Mouse (Mus musculus) layer of hippocampus, postnatal 14 days (tissue): ENCODE results near the gene Lsp1. TPM values are rescaled to one million over a fixed set of nuclear protein-coding genes. Genes with fewer than 3 reads are reported as not detected.
A peak's percentile ranks its signal among the peaks of the same experiment; 100 is the strongest.

Experiments used
- DNase-seq, 2 experiments: peaks; one replicate each; pipeline ENCODE4 v3.0.0; 2021 to 2022; ENCODE audit warnings: low spot score in 2 of 2, mixed read lengths in 1 of 2
- total RNA-seq, 2 experiments: library from RNA; stranded (reverse); gene quantifications; 2 replicates each; pipeline ENCODE4 v1.2.3; 2021

Gene Lsp1
- total RNA-seq, 2 experiments from 2014 or later, result 4.2 to 4.7 TPM

DNA sequence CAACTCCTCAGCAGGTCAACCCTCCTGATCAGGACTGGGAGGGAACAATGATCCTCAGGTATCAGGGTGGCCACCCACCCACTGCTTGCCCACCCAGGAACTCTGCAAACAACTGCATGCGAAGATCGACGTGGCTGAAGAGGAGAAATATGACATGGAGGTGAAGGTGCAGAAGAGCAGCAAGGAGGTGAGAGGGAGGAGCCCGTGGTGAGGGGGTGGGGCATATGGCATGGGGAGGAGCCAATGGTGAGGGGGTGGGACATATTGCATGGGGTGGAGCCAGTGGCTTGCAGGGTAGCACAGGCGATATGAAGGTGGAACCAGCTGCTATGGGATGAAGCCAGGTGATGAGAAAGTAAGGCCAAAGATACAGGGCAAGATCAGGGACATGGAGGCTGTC lies 17.1 kb upstream of the Lsp1 start:
- no peak for DNase-seq

DNA sequence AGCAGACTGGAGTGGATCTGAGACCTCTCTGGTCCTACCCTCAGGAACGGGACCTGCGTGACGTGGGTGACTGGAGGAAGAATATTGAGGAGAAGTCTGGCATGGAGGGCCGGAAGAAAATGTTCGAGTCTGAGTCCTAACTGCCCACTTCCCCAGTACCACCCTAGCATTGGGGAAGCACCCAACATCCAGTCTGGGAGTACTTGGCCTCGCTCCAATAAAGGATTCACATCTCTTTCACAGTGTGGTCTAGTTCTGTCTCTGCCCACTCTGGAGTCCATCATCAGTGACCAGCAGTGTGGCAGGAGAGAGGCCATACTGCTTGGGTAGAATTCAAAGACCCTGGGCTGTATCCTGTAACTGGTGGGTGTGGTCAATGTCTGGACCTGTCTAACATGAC lies 16.4 kb upstream of the Lsp1 start:
- no peak for DNase-seq

DNA sequence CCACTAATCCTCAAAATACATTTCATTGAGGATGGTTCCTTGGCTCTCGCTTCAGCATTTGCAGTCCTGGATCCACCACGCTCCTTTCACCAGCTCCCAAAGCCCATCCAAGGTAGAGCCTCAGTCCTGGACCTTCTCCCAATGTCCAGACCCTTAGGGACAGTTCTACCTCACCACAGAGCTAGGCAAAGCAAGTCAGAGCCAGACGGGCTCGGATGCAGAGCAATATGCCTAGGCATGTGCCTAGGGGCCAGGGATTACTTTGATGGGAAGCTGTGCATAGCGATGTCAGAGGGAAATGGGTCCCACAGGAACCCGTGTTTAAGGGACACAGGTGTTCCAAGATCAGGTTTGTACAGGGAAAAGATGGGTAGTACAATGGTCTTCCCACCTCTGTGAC lies 15.3 kb upstream of the Lsp1 start:
- no peak for DNase-seq

DNA sequence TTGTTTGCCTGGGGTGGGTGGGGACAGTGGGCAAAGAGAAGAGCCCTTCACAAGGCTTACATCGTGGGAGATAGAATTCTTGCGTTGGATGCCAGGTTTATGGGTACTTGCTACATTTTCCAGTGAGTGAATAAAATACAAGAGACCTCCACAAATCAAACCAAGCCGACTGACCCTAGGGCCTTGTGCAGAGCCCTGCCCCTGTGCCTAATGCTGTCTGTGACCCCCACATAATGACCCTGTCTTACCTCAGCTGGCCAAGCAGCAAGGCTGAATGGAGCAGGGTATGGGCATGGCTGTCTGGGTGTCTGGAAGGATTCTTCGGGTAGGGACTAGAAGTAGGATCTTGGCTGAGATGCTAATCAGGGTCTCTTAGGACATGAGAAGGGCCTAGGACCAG lies 14.3 kb upstream of the Lsp1 start:
- no peak for DNase-seq

DNA sequence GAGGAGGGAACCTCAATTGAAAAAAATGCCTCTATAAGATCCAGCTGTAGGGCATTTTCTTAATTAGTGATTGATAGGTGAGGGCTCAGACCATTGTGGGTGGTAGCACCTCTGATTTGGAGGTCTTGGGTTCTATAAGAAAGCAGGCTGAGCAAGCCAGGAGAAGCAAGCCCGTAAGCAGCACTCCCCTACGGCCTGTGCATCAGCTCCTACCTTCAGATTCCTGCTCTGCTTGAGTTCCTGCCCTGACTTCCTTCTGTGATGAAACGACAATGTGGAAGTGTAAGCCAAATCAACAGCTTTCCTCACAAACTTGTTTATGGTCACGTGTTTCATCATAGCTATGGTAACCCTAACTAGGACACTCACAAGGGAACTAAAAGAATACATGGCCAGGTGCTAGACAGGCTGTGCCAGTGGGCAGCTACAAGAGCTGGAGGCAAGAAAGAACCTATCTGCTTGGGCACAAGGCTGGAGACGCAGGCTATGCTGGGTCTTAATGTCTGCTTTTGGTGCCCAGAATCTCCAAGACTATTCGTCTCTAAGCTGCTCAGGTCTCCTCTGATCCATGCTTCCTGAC lies 11.5 kb upstream of the Lsp1 start:
- no peak for DNase-seq

DNA sequence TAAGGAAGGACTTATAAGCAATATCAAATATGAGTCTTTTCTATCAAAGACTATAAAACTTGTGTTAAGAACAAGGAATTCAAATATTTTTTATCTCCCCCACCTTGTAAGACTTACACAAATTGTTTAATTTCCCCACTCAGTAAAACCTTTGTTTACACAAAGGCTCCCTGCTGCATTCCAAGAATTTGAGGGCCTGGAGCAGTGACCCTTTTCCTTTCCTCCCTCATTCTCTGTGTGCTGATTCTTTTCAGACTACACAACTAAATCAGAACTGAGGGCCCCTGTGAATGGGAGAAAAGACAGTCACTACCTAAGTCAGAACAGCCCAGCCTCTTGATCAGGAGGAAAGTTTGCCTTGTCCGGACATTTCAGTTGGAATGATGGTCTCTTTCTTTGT lies 5.9 kb upstream of the Lsp1 start:
- DNase-seq, result no peak

DNA sequence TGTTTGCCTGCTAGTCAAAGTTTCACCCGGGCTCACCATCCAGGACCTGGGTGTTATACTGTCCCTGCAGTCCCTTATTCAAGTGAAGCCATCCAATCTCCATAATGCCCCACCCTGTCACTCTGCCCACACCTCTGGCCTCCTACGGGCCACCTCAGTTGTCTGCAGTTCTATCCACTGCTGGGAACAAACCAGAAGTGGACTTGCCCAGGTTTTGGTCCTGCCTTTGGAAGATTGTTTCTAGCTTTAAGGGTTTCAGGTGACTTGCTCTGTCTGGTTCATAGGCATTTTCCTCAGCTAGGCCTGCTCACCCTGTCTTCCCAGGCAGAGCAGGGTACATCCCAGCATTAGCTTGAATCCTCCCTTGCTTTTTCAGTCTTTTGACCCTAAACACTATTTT lies 5.4 kb upstream of the Lsp1 start:
- DNase-seq, result no peak

DNA sequence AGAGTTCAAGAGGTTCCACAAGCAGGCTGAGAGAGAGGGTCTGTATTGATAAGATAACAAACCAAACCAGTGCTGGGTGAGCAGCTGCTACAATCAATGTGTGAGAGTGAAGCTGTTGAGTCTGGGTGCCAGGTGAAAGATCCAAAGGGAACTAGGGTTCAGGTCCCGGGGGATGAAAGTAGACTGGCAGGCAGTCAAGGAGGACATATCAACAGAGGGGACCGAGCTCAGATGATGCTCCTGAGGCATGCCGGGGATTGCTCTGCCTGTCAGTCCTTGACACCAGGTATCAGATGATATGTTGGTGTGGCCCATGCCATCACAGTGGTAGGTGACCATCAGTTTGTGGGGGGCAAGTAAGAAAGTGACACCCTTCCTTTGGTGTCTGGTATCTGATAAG lies 3.8 kb upstream of the Lsp1 start:
- DNase-seq, result no peak

DNA sequence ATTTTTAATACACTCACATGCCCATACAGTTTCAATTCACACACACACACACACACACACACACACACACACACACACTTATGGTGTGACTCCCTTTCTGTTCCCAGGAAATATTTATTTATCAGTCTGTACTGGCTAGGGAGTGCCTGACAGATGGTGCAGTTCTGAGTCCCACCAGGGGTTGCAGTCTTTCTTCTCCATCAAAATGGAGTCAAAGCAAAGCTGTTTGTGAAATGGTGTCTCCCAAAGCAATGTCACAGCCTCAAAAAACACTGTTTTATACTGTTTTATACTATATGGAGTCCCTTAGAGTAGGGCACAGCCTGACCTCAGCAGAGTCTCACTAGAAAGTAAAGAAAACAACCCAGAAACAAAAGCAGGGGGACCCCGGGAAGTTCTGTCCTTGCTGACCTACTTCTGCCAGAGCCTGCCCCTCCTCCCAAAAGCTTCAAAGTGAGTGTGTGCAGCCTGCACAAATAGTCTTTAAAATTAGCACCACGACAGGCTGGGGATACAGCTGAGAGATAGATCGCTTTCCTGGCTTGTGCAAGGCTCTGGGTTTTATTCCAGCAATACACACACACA lies 3.3 kb upstream of the Lsp1 start:
- peak; percentile 68 to 71 for DNase-seq

DNA sequence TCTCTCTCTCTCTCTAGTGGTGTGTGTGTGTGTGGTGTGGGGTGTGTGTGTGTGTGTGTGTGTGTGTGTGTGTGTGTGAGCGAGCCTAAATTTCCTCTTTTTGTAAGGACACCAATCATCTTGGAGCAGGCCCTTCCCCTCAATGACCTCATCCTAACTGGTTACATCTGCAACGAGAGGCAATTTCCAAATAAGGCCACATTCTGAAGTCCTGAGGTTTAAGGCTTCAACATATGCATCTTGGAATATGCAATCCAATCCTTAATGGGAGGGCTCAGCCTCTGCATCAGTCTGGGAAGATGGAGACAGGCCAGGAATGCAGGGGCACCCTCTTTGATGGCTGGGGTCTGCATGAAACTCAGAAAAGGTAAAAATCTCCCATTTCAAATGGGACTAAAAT lies 2.6 kb upstream of the Lsp1 start:
- DNase-seq, result no peak

DNA sequence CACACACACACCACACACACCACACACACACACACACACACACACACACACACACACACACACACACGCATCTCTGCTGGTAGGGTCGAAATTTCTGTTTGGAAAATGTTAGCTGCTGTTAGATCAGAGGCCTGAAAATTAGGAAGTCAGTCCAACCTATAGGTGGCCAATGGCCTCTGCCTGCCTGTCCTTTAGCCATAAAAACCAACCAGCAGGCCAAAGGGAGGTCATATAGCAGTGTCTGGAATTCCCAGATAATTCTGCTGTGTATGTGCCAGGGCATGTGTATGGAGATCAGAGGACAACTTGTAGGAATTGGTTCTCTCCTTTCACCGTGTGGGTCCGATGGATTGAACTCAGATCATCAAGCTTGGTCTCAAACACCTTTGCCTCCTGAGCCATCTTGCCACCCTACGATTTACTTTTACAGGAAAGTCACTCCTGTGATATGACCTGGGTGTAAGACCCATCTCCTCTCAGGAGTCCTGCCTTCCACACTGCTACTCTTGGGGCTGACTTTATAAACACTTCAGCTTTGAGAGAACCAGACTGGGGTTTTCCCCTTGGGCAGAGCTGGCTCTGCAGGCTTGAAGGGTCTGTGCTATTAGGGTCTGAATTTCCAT lies 1.8 kb upstream of the Lsp1 start:
- DNase-seq, result no peak

DNA sequence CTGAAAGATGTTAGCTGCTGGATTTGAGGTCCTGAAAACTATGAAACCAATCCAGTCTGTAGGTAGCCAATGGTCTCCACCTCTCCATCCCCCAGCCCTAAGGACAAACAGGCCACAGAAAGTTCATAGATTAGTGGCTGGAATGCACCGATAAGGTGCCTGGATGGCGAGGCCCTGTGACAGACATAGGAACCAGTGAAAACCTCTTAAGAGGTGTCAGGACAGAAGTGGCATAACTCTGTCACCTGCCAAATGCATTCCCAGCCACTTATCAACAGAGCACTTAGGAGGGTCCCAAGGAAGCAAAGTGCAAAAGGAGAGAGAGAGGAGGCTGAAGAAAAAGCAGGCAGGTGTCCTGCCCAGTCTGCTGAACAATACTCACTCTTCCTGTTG lies 1.3 kb upstream of the Lsp1 start:
- no peak for DNase-seq

DNA sequence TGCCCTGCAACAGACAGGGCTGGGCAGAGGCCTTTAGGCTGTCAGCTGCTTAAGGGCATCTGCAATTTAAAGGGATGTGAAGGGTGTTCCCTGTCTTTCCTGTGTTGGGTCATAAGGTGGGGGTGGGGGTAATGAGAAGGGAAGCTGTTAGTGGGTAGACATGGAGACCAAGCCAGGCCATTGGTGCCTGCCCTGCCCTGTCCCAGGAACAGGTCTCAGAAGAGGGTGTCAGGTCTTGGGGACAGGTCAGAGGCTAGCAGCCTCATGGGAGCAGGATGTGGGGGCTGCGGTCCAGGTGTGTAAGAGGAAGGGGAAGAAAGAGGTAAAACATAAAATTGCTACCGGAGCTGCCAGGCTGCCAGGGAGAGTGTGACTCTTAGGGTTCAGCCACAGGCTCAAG lies 837 bp downstream of the Lsp1 start:
- no peak for DNase-seq

DNA sequence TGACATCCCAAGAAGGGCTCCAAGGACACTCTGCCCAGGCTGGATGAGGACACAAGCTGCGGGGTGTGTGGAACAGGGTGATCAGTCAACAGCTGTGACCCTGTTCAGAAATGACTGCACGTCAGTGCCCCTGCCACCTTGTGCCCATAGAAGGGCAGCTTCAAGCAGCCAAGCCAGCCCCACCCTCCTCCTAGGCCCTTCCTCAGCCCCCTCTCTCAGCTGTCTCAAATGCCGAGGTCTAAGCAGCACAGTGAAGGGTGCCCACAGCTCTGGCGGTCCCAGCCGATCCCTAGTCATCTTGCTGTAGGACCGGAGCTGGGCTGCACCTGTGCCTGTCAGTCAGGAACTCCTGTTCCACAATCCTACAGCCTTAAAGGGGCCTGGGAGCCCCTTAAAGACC lies 1.6 kb downstream of the Lsp1 start:
- no peak for DNase-seq

DNA sequence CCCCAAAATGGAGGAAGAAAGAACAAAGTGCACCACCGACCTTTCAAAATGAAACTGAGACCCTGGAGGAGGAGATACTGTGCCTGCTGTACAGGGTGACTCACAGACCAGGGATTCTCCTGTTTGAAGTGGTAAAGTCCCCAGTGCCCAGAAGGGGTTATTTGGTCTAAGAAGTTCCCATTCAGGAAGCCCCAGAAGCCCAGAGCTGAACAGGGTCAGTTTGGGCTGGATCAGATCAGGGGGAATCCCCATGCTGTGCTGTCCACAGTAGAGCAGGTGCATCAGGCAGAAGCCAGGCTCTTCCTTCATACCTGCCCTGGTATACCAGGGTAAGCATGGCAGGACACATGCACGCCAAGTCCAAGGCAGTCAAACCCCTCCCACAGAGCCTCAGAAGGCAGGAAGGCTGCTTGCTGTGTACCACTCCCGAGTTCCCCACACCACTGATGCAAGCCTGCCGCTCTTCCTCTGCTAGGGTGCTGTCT lies 2.0 kb downstream of the Lsp1 start:
- no peak for DNase-seq

DNA sequence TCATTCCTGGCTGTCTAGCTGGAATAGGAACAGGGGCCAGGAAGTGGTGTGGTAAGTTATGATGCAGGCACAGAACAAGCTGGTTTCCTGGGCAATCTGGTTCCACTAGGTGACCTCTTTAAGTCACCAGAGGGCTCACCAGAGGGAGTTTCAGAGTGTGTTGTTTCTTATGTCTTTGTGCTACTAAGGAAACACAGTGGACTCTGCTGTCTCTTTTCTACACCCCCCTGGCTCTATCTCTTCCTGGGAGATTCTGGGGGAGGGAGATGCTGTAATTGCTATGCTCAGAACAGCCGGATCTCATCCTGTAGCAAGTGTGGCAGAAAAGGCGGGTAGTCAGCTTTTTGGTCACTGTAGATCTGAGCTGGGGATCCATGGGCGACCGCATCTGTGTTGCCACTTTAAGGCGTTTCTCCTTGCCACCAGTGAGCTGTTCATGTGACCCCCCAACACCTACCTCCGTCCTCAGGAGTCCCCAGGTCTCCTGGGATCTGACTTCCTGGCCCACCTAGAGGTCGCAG lies 9.6 kb downstream of the Lsp1 start:
- no peak for DNase-seq

DNA sequence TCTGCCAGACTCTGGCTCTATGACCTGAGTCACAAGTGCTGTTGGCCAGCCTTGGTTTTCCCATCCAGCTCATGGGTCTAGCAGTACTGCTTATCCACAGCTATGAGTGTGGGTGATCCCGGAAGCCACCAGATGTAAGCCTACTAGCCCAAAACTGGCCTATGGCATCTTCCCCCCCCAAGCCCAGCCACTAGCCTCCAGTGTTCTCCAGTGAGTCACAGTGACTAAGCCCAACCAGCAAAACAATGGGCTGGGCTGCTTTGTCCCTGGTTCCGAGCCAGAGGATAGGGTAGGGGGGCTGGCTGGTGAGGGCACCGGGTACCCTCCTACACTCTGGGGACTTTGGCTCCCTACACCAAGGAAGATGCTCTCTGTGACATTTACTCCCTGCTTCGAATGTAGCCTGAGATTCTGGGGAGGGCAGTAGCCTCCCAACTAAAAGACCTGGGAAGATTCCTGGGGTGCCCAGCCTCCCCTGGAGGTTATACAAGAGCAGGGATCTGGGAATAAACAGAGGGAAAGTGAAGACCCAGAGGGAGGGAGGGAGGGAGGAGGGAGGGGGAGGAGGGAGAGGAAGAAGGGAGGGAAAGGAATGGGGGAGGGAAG lies 10.3 kb downstream of the Lsp1 start:
- peak in 1 of 2 experiments; percentile 44 for DNase-seq

DNA sequence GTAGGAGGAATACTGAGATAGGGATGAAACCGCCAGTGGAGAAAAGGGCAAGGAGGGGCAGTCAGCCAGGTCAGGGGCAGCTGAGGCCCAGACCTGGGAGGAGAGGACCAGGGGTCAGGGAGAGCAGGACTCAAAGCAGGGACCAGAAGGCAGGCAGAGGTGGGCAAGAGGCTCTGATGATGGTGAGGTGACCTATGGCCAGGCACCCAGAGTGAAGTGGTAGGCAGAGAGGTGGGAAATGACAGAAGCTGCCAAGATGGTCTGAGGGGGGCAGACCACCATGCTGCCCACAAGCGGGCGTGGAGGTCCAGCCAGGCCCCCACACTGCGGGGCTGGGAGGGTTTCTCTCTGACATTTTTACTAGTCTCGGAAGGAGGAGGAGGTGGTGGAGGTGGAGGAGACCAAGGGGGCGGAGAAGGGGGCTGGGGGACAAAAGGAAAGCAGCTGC lies 10.8 kb downstream of the Lsp1 start:
- DNase-seq, result no peak

DNA sequence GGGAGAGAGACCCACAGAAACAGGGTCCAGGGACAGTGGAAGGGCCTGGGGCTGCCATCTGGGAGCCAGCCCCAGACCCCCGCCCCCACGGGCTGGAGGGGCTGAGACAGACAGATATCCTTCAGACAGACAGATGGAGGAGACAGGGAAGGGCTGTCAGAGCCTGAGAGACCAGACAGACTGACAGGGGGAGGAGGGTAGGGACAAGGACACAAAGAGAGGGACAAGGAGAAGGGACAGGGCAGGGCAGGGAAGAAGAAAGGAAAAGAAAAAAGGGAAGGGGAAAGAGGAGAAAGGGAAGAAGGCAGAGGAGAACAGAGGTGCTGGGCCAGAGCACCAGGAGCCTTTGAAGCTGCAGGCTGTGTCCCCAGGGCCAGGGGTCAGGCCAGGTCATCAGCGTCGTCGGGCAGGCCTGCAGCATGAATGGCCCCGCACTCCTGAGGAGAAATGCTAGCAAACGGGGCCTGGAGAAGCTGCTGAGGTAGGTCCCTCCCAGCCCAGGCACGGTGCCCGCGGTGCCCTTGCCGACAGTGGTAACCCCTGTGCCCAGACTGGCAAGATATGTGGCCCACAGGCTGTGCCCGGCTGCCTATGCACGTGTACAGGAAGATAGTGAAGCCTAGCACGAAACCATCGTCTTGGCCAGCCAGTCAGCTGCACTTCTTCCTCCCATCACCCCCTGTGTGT lies 11.4 kb downstream of the Lsp1 start:
- no peak for DNase-seq

DNA sequence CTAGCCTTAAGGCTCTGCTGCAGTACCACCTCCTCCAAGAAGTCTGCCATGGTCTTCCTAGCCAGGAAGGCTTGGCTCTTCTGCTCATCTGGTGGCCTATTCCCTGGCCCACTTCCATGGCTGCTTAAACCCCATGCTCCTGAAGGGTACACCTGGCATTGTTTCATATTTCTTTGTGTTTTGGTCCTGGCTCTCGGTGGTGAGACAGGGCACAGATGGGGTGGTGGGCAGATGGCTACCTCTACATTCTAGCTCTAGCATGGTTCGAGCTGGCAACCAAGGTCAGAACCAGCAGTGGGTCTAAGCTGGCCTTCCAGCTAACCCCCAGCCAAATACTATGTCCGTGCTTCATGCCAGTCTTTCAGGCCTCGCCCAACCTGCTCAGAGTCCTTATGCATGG lies 12.3 kb downstream of the Lsp1 start:
- no peak for DNase-seq

DNA sequence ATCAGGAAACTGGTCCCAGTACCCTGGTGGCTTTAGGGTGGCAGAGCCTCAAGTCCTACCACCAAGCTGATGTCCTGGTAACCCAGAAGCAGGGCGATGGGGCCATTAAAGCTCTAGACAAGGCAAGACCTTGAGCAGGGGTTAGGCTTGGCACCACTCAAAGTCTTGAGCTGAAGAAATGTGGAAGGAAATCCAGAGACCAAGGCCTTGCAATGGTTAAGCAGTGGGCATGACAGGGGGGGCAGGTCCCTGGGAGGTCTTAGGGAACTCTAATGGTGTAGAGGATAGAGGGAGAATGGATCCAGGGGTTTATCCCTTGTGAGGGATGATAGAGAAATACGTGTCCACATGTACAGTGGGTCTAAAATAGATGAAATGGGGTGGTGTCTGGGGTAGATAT lies 12.9 kb downstream of the Lsp1 start:
- no peak for DNase-seq

DNA sequence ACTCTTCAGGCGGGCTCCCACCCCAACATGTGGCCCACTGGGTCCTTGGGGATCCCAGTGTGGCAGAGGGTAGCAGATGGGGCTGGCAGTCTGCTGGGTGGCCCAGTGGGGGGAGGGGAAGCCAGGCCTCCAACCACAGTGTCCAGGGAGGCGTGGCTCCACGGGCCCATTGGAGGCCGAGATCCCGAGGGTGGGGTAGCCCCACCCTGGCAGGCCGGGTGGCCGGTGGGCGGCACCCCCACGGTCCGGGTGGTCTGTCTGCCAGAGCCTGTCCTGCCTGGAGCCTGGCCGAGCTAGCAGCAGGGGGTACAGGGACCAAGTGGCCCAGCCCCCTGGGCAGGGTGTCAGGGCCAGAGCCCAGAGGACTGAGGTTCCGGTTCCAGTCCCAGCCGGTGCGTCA lies 14.2 kb downstream of the Lsp1 start:
- no peak for DNase-seq
